Mouse (Mus musculus): Measurements from ENCODE around the gene Olfr776.

- no peak for TF ChIP-seq CTCF (IDR thresholded peaks at IDR 0.05; ENCODE audit: low read depth)
- TF ChIP-seq EP300 (optimal IDR thresholded peaks at IDR 0.05), result no peak
Measured at GRCm38 (mm10) chr10:129271081-129271535, 12.2 kb downstream of the Olfr776 start, which contains the start of gene Olfr777.

Data from stomach, postnatal 0 days (tissue).